Mouse (Mus musculus) cerebellum, adult 8-10 months (tissue): ENCODE measurements at regions not wholly inside any gene's neighbourhood (a gene's known extent, or its start where the extent isn't known, plus 50 kb on each side); places are given as distances from the start of the nearest gene placed in this dataset.
"Not testable (repeated sequence)": the region's sequence is repeated elsewhere in the genome, so short reads cannot be mapped to it uniquely, and the experiment has no call there.

ENCODE experiments used
- DNase-seq: peaks from one replicate; pipeline ENCODE4 v3.0.0; 2022

DNA sequence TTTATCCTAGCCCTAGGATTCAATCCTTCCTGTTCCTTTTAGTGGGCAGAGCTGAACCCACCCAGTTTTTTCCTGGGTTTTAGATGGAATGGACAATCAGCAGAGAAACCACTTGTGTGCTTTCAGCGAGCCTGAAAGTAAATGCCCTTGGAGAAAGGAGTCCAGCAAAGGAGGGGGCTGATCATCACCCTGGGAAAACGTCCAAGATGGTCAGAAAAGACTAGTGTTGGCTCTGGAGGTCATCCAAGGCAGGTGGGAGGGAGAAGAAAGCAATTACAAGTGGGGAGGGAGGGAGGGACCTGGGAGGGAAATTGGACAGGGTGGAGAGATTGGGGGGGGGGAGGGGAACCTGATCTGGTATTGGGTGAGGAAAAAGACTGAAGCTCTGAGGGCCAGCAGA is 55.6 kb upstream of the Zfp366 start:
- DNase-seq = no peak

DNA sequence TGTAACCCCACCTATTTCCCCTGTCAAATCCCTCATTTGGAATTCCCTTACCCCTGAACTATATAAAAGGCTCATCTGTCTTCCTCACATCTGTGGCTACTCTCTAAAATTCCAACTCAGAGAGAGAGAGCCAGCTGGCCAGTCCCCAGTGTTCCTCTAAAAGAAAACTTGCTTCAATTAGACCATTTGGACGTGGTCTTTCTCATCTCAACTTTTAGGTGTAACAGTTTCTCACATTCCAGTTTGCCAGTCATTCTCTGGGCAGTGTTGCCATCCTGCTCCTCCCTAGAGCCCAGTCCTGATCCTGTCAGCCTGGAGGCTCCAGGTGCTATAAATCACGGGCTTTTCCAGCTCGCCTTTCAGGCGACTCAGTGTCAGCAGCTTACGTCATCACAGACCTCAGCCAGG is 56.3 kb upstream of the Zfp366 start:
- DNase-seq = no peak

DNA sequence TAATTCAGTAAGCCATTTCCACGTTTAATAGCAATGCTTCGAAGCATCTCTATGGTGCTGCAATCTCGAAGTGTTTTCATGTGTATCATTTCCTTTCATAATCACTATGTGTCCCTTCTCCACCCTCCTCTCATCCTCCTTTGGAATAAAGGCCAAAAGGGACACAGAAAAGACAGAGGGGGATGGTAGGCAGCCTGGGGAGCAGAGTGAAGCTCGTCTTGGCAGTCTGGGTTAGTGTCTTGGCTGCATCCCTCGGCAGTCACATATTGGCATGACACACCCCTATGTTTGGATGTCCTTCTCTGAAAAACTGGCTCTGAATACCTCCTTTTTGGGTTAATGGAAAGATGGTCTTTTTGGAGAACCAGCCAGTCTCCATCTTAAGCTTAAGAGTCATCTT is 56.9 kb upstream of the Zfp366 start:
- no peak for DNase-seq

DNA sequence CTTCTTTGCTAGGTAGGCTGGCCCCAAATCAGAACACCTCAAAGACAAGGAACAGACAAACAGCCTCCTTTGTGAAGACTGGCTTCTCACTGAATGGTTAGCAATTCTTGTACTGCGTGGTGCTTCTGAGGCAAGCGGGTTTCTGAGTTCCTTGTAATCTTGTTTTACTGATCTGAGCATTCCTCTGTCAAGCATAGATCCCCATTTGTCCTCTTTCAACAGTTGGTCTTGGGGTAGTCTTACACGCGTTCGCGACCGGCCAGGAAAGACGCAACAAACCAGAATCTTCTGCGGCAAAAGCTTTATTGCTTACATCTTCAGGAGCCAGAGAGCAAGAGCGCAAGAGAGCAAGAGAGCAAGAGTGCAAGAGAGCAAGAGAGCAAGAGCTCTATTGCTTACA is 57.7 kb upstream of the Zfp366 start:
- not testable (repeated sequence) for DNase-seq

DNA sequence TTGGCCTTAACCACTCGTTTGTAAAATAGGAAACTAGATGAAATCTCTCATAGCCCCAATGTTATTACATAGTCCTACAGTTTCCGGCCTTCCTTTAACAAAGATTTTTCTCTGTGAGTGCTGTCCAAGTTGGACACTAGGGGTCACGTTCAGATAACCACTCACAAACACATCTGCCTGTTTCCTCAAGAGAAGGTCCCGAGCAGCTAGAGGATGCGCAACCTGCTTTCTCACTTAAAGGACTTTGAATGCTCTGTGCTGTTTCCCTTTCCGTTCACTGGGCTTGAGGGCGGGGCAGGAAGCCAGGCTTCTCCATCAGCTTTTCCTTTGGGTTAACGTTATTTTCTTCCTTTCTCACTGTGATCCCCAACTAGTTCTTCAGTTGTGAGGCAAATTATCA is 58.1 kb upstream of the Zfp366 start:
- no peak for DNase-seq

DNA sequence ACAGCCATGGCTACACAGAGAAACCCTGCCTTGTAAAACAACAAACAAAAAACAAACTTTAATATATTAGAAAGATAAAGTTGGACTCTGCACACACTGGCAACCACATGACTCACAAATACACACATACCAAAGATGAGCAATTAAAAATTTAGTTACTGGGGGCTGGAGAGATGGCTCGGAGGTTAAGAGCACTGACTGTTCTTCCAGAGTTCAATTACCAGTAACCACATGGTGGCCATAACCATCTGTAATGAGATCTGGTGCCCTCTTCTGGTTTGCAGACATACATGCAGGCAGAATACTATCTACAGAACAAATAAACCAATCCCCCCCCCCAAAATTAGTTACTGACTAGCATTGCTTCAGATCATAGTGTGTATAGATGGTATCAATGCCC is 58.7 kb upstream of the Zfp366 start:
- DNase-seq = no peak

DNA sequence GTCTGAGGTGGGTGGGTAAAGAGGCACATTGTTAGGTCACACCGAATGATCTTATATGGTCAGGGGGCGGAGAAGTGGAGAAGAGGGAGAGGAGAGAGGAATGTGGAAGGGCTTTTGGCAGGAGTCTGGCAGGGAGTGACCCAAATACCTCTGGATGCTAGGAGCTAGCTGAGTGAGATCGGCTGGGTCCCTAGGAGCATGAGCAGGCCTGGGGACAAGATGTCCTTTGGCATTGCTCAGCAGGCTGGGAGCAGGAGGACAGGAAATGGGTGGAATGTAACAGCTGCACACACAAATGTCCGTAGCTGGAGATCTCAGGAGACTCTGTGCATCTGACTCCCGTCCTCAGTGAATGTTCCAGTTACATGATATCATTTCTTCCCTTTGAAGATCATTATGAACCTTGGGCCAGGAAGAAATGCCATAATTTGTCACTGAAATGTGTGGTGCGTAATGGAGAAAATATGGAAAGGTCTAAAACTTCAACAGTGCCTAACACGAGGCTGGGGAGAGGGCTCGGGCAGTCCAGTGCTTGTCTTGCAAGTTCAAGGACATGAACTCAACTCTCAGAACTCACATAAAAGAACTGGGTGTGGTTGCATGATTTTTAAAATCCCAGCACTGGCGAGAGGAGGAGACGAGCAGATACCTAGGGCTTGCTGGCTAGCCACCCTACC is 59.6 kb upstream of the Zfp366 start:
- no peak for DNase-seq

DNA sequence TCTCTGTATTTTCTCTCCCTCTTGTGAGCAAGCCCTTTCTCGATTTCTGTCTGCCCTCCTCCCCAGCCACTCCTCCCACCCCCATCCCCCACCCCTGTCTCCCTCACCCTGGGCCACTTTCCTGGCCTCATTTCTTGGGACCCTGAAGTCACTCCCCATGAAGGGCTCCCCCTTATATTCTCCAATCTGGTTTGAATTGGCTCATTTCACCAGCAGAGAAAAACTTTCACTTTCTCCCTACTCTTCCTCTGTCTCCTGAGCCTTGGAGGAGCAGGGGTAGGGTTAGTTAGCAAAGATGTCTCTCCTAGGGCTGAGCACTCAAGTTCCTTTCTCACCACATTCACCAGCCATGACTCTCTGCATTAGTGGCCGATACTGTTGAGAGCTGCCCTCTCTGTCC is 60.5 kb upstream of the Zfp366 start:
- DNase-seq = no peak

DNA sequence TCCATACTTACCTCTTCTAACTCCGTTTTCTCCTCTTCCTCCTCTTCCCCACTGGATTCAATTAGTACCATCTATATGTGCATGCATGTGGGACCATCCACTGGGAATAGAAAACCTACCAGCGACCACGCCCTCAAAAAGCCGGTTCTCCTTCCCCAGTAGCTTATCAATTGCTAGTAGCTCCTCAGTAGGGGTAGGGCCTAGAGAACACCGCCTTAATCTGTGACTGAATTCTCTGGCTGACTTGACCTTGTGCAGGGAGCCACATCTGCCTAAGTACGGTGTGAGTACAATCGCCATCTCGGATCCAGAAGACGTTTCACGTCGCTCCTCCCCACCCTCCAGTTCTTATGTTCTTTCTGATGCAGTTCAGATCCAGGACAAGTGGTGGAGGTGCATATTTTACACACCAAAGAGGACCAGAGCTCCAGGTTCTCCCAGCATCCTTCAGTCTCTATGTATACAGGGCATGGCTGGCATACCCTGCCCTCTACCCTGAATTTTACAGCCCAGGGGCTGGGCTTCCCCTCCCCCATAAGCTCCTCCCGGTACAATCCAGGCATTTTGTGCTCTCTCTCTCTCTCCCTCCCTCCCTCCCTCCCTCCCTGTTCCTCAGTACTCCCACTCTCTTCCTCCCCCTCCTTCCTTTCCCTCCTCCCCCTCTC is 61.0 kb upstream of the Zfp366 start:
- DNase-seq = no peak

DNA sequence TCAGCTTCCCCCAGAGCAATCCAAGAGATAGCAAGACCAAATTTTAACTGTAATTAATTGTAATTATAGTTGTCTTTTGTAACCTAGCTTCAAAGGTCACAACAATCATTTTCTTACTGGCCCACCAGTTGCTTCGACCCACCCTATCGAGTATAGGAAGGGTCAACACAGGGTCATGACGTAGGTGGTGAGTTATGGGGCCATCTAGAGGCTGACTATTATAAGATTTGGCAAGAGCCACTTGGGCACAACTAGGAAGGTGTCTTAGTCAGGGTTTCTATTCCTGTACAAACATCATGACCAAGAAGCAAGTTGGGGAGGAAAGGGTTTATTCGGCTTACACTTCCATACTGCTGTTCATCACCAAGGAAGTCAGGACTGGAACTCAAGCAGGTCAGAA is 62.1 kb upstream of the Zfp366 start:
- DNase-seq = not testable (repeated sequence)

DNA sequence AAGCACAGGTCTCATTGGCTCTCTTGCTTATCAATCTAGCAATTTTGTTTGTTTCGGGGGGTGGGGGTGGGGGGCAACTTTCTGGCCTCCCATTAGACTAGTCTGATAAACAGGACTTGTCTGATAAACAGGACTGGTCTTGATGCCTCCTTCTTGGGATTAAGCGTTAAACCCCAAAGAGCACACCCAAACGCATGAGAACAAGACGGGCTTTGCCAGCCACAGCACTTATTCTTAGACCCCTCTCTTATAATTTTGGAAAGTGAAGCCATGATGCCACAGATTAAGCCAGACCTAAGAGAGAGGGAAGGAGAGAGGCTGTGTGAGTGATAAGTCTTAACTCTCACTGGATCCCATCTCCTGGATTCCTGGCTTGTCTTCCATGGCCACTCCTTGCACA is 63.5 kb upstream of the Zfp366 start:
- no peak for DNase-seq

DNA sequence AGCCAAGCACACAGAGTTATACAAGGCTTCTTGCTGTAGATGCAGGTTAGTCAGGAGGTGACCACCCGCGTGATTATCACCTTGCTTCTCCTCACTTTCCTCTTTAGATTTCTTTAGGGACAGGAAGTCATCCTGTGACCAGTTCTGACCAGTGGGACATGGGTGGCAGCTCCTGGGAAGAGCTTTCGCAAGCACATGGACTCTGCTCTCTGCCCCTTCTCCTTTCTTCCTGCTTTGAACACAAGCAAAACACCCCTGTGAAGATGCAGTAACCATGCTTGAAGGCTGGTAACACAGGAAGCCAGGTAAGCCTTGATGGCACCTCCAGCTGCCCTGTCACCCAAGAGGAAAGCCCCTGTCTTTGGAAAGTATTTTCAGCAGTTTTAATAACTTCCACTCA is 64.7 kb upstream of the Zfp366 start:
- no peak for DNase-seq

DNA sequence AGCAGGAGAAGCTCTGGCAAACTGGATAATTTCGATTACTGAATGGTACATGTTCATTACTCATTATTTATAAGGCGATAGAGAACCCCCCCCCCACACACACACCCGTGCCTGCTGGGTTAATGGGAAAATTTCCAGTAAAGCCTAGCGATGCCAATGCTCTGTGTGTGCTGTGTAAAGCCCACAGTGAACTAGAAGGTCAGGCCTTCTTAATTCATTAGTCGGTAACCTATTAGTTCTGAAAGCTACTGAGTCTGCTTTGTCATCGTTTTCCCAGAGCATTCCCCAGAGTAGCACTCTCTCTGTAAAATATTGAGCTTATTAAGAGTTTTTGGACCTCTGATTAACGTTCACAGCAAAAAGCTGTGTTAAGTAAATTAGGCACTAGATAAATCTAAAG is 65.7 kb upstream of the Zfp366 start:
- DNase-seq = no peak

DNA sequence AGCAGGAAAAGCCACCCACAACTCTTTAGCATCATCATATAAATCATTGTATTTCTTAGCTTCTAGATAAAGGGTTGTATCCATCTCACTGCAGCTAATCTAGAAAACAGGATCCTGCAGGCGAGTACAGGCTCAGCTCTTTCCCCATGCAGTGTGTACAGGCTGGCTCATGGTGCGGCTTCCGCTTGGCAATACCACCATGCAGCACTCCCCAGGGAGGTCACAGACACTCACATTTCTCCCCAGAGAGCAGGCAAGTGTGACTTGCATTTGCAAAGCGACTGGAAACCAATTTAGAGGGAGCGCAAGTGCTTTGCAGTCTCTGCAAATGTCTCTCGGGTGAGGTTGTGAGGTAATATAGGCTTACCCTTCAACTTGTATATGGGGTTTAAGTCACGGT is 69.1 kb upstream of the Zfp366 start:
- no peak for DNase-seq

DNA sequence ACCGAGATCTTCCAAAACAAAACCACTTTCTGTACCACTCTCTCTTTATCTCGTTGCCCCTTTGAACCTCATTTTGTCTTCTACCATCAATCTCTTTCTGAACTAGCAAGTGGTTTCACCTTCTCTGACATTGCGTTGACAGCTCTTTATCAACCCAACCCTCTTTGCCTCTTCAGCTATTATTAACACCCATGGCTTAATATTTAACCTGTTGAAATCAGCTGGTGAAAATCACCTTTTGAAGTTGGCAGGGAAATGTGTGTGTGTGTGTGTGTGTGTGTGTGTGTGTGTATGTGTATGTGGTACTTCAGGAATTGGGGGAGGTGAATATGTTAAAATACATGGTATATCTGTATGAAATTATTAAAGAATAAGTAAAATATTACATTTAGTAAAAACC is 70.1 kb upstream of the Zfp366 start:
- no peak for DNase-seq

DNA sequence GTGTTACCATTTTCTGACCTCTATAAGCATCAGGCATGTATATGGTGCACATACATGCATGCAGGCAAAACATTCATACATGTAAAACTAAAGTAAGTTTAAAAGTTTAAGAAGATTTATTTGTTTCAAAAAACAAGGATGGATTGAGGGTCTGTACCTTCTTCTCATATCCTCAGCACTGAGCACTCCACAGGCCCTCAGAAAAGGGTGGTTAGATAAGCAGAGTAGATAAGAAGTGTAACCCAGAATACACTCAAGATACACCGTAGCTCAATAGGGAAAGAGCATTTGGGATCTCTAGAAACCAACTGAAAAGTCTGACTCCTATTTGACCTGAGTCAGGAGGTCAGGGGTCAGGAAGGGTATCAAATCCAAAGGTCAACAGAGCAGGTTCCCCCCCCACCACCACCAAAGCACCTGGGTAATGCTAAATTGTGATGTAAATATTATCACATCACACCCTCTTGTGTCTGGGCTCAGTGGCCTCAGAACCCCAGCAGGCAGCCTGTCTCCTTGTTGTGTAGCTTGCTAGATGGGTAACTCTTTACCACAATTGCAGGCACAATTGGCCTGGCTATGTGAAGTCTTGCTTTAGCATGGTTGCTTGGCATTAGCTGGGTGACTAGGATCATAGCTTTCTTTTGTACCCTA is 72.8 kb upstream of the Zfp366 start:
- DNase-seq = no peak

DNA sequence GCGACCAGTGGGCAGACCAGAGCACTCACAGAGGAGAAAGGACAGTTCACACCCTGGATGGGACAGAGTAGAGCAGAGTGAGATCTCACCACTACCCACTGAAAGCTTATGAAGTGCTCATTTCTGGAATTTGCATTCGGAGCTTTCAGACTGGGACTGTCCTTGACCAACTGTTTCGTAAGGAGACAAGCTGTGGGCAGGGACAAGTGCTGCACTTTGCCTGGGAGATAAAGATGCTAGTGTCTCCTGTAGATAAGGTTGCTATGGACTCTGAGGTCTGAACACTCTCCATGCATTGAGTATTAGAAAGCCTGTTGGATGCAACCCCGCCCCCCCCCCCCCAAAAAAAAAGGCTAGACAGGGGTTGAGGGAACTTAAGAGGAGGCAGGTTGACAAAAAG is 76.6 kb upstream of the Zfp366 start:
- DNase-seq = no peak

DNA sequence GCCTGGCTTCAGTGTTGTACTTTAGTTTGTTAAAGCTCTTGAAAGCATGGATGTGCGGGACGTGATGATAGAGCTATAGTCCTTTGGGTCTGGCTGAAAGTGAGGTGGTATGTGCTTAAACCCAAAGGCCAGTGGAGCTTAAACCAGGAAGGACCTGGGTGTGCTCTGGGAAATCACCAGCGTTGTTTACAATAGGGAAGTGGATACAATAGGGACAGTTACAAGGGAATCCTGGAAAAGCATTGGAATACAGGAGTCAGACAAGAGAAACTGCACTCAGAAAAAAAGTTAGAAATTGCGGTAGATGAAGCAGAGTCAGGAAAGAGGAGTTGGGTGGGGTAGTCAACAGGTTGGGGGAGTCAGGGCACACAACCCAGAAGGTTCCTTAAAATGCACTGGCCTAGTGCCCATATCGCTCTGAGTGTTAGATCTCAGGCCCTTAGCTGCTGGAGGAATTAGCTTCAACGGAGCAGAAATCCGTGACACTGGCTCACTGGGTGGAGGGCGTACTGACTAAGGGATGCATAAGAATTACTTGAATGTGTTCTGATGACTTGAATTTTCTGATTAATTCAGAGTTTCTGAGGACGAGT is 82.4 kb upstream of the Zfp366 start:
- no peak for DNase-seq

DNA sequence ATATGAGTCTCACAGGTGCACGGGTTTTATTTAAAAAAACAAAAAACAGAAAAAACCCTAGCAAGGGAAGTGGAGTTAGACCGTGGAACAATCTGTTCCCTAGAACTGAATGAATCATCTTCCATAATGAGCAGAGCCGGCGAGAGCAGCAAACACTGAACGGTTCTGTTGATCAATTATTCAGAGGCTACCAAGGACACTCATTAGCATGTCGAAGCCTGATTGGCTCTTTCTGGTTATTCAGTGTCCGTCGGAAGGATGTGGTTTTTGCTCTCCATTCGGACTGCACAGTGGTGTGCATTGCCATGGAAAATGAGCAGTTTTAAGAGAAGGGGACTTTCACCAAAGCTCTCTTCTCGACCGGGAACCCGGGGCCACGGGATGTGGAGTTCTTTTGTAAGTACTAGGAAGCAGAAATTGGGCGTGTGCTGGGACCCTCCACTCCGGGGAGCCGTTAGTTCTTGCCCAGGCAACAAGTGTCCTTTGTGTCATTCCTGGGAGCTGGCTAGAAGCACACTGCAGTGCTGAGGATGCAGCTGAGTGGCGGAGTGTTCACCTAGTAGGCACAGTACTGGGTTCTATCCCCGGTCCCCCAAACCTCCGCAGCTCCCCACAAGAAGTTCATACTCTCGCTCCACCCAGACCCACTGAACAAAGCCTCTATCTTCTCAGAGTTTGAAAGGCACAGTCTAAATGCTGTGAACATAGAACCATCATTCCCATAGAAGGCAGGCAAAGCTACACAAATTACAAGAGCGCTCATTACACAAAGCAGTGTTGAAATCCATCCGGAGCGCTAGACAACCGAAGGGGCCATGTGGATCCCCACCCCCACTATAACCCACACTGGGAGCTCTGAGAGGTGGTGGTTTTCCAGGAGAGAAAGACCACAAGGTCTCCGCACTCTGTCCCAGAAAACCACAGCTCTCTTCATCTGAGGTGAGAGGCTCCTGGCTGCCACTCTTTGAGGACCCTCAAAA is 83.9 kb upstream of the Zfp366 start:
- DNase-seq = peak; percentile 8

DNA sequence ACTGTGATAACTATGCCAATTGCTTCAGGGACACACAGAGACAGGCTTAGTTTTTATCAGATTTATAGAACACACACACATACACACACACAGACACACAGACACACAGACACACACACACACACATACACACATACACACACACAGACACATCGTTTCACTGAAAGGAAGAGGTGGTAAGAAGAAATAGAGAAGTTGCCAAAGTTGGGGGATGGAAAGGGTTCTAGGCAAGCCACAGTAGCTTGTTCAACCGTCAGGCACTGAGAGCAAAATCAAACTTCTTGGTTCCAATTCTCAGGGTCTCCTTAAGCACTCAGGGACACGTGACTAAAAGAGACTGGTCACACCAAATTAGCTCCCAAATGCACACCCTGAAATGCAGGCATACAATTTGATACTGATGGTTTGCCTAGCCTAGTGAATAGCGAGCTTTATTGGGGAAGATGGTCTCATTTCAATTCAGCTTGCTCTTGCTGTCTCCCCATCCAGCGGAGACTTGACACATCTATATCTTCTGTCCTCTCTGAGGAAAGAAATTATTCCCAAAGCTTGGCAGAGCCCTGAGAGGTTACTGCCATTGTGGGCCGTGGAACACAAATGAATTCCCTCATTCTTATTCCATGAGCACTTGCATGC is 84.7 kb upstream of the Zfp366 start:
- DNase-seq = no peak

DNA sequence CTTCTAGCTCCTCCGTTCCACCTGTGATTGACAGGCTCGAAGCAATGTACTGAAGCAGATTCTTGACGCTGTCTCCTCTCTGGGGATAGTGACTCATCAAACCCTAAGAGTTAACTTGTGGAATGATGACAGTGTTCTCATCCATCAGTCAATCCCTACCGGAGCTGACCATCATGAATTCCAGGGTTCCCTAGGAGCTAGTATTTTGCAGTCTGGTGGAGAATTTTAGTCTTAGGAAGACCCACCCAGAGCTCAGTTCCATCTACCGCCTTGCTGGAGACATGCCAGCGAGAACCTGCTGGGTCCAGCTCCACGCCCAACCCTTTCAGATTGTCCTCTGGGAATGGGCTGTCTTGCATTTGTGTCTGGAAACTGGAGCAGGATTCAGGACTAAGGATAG is 85.4 kb upstream of the Zfp366 start:
- no peak for DNase-seq
